Comparison of ENCODE assay signal across 8 mouse cellular contexts in the genomic region with DNA sequence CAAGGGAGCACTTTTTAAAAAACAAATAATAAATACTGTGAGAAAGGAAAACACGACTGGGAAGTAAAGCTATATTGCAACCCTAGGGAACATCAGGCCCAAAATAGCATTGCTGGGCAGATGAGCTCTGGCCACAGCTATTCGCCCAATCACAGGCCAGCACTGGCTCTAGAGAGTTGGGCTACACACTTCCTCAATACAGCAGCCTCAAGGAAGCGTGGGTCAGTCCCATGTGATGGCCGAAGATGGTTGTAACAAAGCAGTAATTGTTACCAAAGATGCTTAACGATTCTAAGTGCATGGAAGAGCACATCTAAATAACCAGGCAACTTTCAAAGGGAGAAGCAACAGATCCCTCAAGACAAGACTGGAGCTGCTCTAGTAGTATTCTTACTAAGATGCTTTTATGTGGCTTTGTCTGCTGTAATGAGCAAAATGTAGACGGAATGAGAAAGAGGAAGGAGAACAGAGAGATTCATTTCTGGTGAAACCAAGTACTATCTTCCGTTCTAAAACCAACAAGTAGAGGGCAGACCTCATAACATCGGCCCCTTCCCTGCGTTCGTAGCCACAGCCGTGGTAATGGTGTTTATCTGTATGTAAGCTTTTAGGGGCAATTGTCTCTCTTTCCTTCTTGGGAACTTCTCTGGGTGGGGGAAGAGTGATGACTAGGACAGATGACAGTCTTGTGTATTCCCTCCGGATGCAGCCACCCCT. TPM values are rescaled to one million over a fixed set of nuclear protein-coding genes. Genes with fewer than 3 reads are reported as not detected.
DNase-seq lines count a peak whose midpoint lies in the region; ATAC-seq and TF ChIP-seq lines count a peak whose summit lies in the region.

No protein-coding gene starts in this region.

- DNase-seq in layer of hippocampus, adult 9-11 months: peak; percentile 80
- no peak for DNase-seq in layer of hippocampus, postnatal 36 days
- DNase-seq in T-cell, adult 2 months (ENCODE audit: low spot score): peak; percentile 70
- DNase-seq in liver, postnatal 0 days: no peak
- no peak for DNase-seq in stomach, postnatal 0 days (ENCODE audit: low spot score)
- no peak for DNase-seq in adrenal gland, postnatal 4 days (ENCODE audit: low spot score in 2 of 2)

- H3K4me1 ChIP-seq in heart, embryonic 16.5 days (ENCODE audit: control insufficient read depth, insufficient read depth, low read length): peaks cover 60% of the 10 kb centered on the region
- H3K4me1 ChIP-seq in liver, postnatal 0 days (ENCODE audit: insufficient read depth): peaks cover 52% of the 10 kb centered on the region
- H3K4me1 ChIP-seq in stomach, postnatal 0 days (replicated peaks; ENCODE audit: control insufficient read depth, insufficient read depth): peaks cover 2% of the 10 kb centered on the region; the same call in 1 of the 2 replicates
- H3K4me1 ChIP-seq in forebrain, embryonic 16.5 days (replicated peaks; ENCODE audit: control insufficient read depth, insufficient read depth, low read length): peaks cover 21% of the 10 kb centered on the region

- no peaks in the 10 kb centered on the region for H3K27me3 ChIP-seq in heart, embryonic 16.5 days (ENCODE audit: control insufficient read depth, insufficient read depth, low read length)
- 0 out of 2 replicates have a peak, but pooled peaks cover 3% of the 10 kb centered on the region for H3K27me3 ChIP-seq in liver, postnatal 0 days (ENCODE audit: insufficient read depth, low read length)
- H3K27me3 ChIP-seq in stomach, postnatal 0 days (ENCODE audit: control insufficient read depth, insufficient read depth, low read length): peaks cover 2% of the 10 kb centered on the region; the same call in 1 of the 2 replicates
- no peaks in the 10 kb centered on the region for H3K27me3 ChIP-seq in forebrain, embryonic 16.5 days (replicated peaks; ENCODE audit: control insufficient read depth, insufficient read depth, low read length)

- H3K36me3 ChIP-seq in heart, embryonic 16.5 days (ENCODE audit: control insufficient read depth, insufficient read depth): no peaks in the 10 kb centered on the region
- no peaks in the 10 kb centered on the region; the same call in 1 of the 2 replicates for H3K36me3 ChIP-seq in liver, postnatal 0 days (replicated peaks; ENCODE audit: insufficient read depth, low read length)
- H3K36me3 ChIP-seq in stomach, postnatal 0 days (ENCODE audit: control insufficient read depth, insufficient read depth, low read length): no peaks in the 10 kb centered on the region
- H3K36me3 ChIP-seq in forebrain, embryonic 16.5 days (ENCODE audit: control insufficient read depth, insufficient read depth): no peaks in the 10 kb centered on the region

- 37% methylated on average over 12 of the region's 12 CpGs for WGBS in heart, embryonic 16.5 days
- WGBS in liver, postnatal 0 days (ENCODE audit: insufficient replicate concordance): 28% methylated on average over 12 of the region's 12 CpGs
- WGBS in stomach, postnatal 0 days: 66% methylated on average over 12 of the region's 12 CpGs
- 63% methylated on average over 12 of the region's 12 CpGs for WGBS in forebrain, embryonic 16.5 days

- 0 out of 2 replicates have a peak, but pooled peaks have one; percentile 12 for TF ChIP-seq EP300 in liver, postnatal 0 days (IDR thresholded peaks at IDR 0.05; ENCODE audit: low read depth)
- no peak for TF ChIP-seq EP300 in stomach, postnatal 0 days (optimal IDR thresholded peaks at IDR 0.05)

- H3K27ac ChIP-seq in heart, embryonic 16.5 days (ENCODE audit: low read length): peak overlapping the region; percentile 73
- H3K27ac ChIP-seq in liver, postnatal 0 days (ENCODE audit: low read depth): peak overlapping the region; percentile 87
- peak overlapping the region; percentile 41 for H3K27ac ChIP-seq in stomach, postnatal 0 days (replicated peaks)
- H3K27ac ChIP-seq in forebrain, embryonic 16.5 days (ENCODE audit: low read length): no peak overlapping the region

- H3K9me3 ChIP-seq in heart, embryonic 16.5 days (replicated peaks; ENCODE audit: control insufficient read depth, low read length): no peaks in the 10 kb centered on the region
- no peaks in the 10 kb centered on the region for H3K9me3 ChIP-seq in liver, postnatal 0 days (ENCODE audit: low read length)
- no peaks in the 10 kb centered on the region for H3K9me3 ChIP-seq in stomach, postnatal 0 days (ENCODE audit: control insufficient read depth, low read length)
- H3K9me3 ChIP-seq in forebrain, embryonic 16.5 days (ENCODE audit: control insufficient read depth, low read length): no peaks in the 10 kb centered on the region

- H3K4me3 ChIP-seq in heart, embryonic 16.5 days (ENCODE audit: low read length): no peak overlapping the region
- H3K4me3 ChIP-seq in liver, postnatal 0 days (ENCODE audit: low read depth, low read length): peak overlapping the region; percentile 79
- no peak overlapping the region for H3K4me3 ChIP-seq in stomach, postnatal 0 days (ENCODE audit: low read depth, low read length)
- no peak overlapping the region for H3K4me3 ChIP-seq in forebrain, embryonic 16.5 days (replicated peaks; ENCODE audit: low read length)

- H3K4me2 ChIP-seq in heart, embryonic 16.5 days (ENCODE audit: low read depth, low read length): peak overlapping the region; percentile 75; the same call in 1 of the 2 replicates
- peak overlapping the region; percentile 99 for H3K4me2 ChIP-seq in liver, postnatal 0 days (ENCODE audit: low read depth, low read length)
- peak overlapping the region; percentile 91 for H3K4me2 ChIP-seq in stomach, postnatal 0 days (replicated peaks; ENCODE audit: low read depth)
- H3K4me2 ChIP-seq in forebrain, embryonic 16.5 days (ENCODE audit: low read length): no peak overlapping the region

- no peak for ATAC-seq in heart, embryonic 16.5 days (replicated peaks; ENCODE audit: extremely low read depth, insufficient read depth, low FRiP score)
- ATAC-seq in liver, postnatal 0 days: no peak
- ATAC-seq in stomach, postnatal 0 days (ENCODE audit: low FRiP score, low TSS enrichment): no peak
- ATAC-seq in forebrain, embryonic 16.5 days: no peak

- peak; percentile 43; the same call in 1 of the 2 replicates for TF ChIP-seq CTCF in liver, postnatal 0 days (IDR thresholded peaks at IDR 0.05; ENCODE audit: low read depth)
- peak; percentile 27; the same call in 1 of the 2 replicates for TF ChIP-seq CTCF in stomach, postnatal 0 days (IDR thresholded peaks at IDR 0.05; ENCODE audit: low read depth)

- H3K9ac ChIP-seq in heart, embryonic 16.5 days (ENCODE audit: low read length): peak overlapping the region; percentile 27; the same call in 1 of the 2 replicates
- H3K9ac ChIP-seq in liver, postnatal 0 days (replicated peaks): peak overlapping the region; percentile 12; the same call in 1 of the 2 replicates
- H3K9ac ChIP-seq in stomach, postnatal 0 days (ENCODE audit: low read length): no peak overlapping the region
- H3K9ac ChIP-seq in forebrain, embryonic 16.5 days (replicated peaks; ENCODE audit: low read depth, low read length): no peak overlapping the region

RNA-seq across cellular contexts. Expression of a gene that starts 3.0 kb away (rescaled TPM):
- total RNA-seq in layer of hippocampus, postnatal 36 days (2021): 10 to 100 TPM; 62.4 to 69.7 TPM
- polyA plus RNA-seq in heart, embryonic 16.5 days (2015; fragmentation: Nextera tagmentation; extraction: Ambion mirVana): 26.9 and 27.4 TPM in 2 replicates
- 9.9 and 11.4 TPM in 2 replicates for polyA plus RNA-seq in liver, postnatal 0 days (2015; fragmentation: Nextera tagmentation; extraction: Ambion mirVana)
- polyA plus RNA-seq in stomach, postnatal 0 days (2015; fragmentation: Nextera tagmentation; extraction: Ambion mirVana): 12.0 and 12.4 TPM in 2 replicates
- 10 to 100 TPM; 46.2 to 47.3 TPM for total RNA-seq in adrenal gland, postnatal 4 days (2021)
- polyA plus RNA-seq in forebrain, embryonic 16.5 days (2015; fragmentation: Nextera tagmentation; extraction: Ambion mirVana): 26.8 and 27.1 TPM in 2 replicates

RNA-seq across cellular contexts. Expression of a gene that starts 31.2 kb away (rescaled TPM):
- 1 to 10 TPM; 1.1 to 1.3 TPM for total RNA-seq in layer of hippocampus, postnatal 36 days (2021)
- polyA plus RNA-seq in heart, embryonic 16.5 days (2015; fragmentation: Nextera tagmentation; extraction: Ambion mirVana): 0.20 TPM in 1 of 2 replicates, not detected in the other
- not detected in 2 replicates for polyA plus RNA-seq in liver, postnatal 0 days (2015; fragmentation: Nextera tagmentation; extraction: Ambion mirVana)
- polyA plus RNA-seq in stomach, postnatal 0 days (2015; fragmentation: Nextera tagmentation; extraction: Ambion mirVana): 0.13 and 0.17 TPM in 2 replicates
- under 1 TPM; 0.51 to 0.64 TPM for total RNA-seq in adrenal gland, postnatal 4 days (2021)
- 0.81 and 1.3 TPM in 2 replicates for polyA plus RNA-seq in forebrain, embryonic 16.5 days (2015; fragmentation: Nextera tagmentation; extraction: Ambion mirVana)

Comparison
In these comparisons a context has a peak if more than half of its experiments do, and no peak if none do; other contexts are left out.
1. DNase-seq: peak in layer of hippocampus, adult 9-11 months (single experiment) and T-cell, adult 2 months (single experiment); none in layer of hippocampus, postnatal 36 days (0 of 2), liver, postnatal 0 days (single experiment), stomach, postnatal 0 days (single experiment) and adrenal gland, postnatal 4 days (0 of 2).
2. H3K9ac ChIP-seq: peak in heart, embryonic 16.5 days (single experiment) and liver, postnatal 0 days (single experiment); none in stomach, postnatal 0 days (single experiment) and forebrain, embryonic 16.5 days (single experiment).